Mouse (Mus musculus): ENCODE results near the gene Cmtm8. TPM values are rescaled to one million over a fixed set of nuclear protein-coding genes. Genes with fewer than 3 reads are reported as not detected.

Gene Cmtm8
- polyA plus RNA-seq, 1 experiment from 2014 or later = 62.3 TPM

DNA sequence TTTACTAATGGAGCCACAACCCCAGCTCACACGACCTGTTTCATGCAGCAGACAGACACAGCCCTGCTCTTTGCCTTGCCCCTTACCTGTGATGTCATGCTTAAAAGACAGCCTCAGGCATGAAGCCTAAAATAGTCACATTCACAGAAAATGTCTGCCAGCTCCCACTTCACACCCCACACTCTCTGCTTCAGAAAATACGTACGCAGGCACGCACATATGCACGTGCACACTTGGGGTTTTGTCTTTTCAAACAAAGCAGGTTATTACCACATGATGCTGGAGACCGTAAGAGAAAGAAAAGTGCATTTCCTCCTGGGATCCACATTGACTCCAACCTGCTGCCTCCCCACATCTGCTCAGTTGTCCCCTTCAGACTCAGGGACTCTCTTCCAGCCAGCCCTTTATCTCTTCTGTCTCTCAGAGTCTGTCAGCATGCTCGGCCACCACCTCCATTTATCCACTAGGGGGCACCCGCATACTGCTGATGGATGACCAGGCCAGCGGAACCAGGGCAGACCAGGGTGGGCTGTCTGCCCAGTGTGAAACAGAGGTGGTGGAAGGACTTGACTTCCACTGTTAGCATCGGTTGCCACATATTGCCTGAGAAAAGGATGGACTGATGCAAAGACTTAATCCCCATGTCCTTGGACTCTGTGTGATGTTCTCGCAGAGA is 46.5 kb downstream of the Cmtm8 start:
- 50% methylated on average over 11 of the region's 11 CpGs for WGBS (ENCODE audit: insufficient replicate concordance)
- Histone ChIP-seq H3K4me1 (ENCODE audit: control insufficient read depth, low read depth, low read length) (no peaks in the 10 kb centered on the region), H3K27me3 (ENCODE audit: control insufficient read depth, insufficient read depth, low read depth, low read length) (no peaks in the 10 kb centered on the region), H3K4me3 (ENCODE audit: low read depth, low read length) (no peak overlapping the region), H3K9ac (ENCODE audit: low read depth, low read length) (no peak overlapping the region), H3K36me3 (ENCODE audit: control insufficient read depth, insufficient read depth) (no peaks in the 10 kb centered on the region), H3K27ac (ENCODE audit: low read length) (no peak overlapping the region), H3K4me2 (ENCODE audit: low read depth, low read length) (no peak overlapping the region), H3K9me3 (replicated peaks; ENCODE audit: control insufficient read depth, low read length) (no peaks in the 10 kb centered on the region)
- peak; percentile 53 for ATAC-seq (ENCODE audit: low read depth)

DNA sequence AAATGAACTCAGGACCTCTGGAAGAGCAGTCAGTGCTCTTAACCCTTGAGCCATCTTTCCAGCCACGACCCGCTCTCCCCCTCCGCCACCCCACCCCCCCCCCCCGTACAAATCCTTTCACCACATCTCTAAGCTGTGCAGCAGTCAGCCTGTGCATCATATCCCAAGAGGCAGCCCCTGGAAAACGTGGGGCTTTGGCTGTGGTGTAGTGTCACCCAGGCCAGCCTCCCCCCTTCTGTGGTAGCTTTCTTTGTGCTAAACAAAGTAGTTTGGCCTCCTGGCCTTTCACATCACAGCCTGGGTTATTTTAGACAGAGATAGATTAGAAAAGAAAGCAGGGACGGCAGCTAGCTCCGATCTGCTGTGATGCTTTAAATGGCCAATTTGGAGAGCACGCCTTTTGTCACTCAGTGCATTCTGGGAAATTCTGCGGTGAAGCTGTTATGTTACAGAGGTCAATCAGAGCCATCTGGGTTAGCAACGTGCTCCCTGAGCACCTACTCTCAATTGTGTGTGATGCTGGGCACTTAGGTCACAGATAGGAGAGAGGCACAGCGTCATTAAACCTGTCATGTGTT is 47.4 kb downstream of the Cmtm8 start:
- H3K27ac ChIP-seq (ENCODE audit: low read length) = no peak overlapping the region
- H3K9me3 ChIP-seq (replicated peaks; ENCODE audit: control insufficient read depth, low read length) = no peaks in the 10 kb centered on the region
- H3K4me3 ChIP-seq (ENCODE audit: low read depth, low read length) = no peak overlapping the region
- H3K4me2 ChIP-seq (ENCODE audit: low read depth, low read length) = no peak overlapping the region
- no peaks in the 10 kb centered on the region for H3K36me3 ChIP-seq (ENCODE audit: control insufficient read depth, insufficient read depth)
- H3K27me3 ChIP-seq (ENCODE audit: control insufficient read depth, insufficient read depth, low read depth, low read length) = no peaks in the 10 kb centered on the region
- H3K9ac ChIP-seq (ENCODE audit: low read depth, low read length) = no peak overlapping the region
- WGBS (ENCODE audit: insufficient replicate concordance) = 61% methylated on average over 11 of the region's 11 CpGs
- no peaks in the 10 kb centered on the region for H3K4me1 ChIP-seq (ENCODE audit: control insufficient read depth, low read depth, low read length)
- no peak for ATAC-seq (ENCODE audit: low read depth)

DNA sequence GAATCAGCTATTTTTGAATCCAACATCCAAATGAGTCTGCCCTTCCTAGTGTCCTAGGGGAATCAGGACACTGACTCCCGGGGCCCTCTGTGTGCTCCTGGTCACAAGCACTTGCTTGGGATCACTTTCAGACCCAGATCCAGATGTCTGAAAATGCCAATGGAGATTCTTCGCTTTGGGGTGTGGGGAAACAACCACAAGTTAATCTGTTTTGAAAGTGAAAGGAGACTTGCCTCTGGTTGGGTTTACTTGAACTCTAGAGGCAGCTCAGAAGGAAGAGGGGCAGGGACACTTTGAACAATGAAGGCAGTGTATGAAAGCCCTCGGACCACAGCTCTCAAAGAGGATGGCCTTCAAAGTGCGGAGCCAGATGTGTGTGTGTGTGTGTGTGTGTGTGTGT is 49.5 kb downstream of the Cmtm8 start:
- no peaks in the 10 kb centered on the region for H3K9me3 ChIP-seq (replicated peaks; ENCODE audit: control insufficient read depth, low read length)
- H3K27me3 ChIP-seq (ENCODE audit: control insufficient read depth, insufficient read depth, low read depth, low read length) = no peaks in the 10 kb centered on the region
- no peak for ATAC-seq (ENCODE audit: low read depth)
- H3K4me2 ChIP-seq (ENCODE audit: low read depth, low read length) = no peak overlapping the region
- H3K27ac ChIP-seq (ENCODE audit: low read length) = no peak overlapping the region
- no peak overlapping the region for H3K4me3 ChIP-seq (ENCODE audit: low read depth, low read length)
- H3K36me3 ChIP-seq (ENCODE audit: control insufficient read depth, insufficient read depth) = no peaks in the 10 kb centered on the region
- H3K4me1 ChIP-seq (ENCODE audit: control insufficient read depth, low read depth, low read length) = no peaks in the 10 kb centered on the region
- no peak overlapping the region for H3K9ac ChIP-seq (ENCODE audit: low read depth, low read length)
- WGBS (ENCODE audit: insufficient replicate concordance) = 51% methylated on average over 4 of the region's 4 CpGs

DNA sequence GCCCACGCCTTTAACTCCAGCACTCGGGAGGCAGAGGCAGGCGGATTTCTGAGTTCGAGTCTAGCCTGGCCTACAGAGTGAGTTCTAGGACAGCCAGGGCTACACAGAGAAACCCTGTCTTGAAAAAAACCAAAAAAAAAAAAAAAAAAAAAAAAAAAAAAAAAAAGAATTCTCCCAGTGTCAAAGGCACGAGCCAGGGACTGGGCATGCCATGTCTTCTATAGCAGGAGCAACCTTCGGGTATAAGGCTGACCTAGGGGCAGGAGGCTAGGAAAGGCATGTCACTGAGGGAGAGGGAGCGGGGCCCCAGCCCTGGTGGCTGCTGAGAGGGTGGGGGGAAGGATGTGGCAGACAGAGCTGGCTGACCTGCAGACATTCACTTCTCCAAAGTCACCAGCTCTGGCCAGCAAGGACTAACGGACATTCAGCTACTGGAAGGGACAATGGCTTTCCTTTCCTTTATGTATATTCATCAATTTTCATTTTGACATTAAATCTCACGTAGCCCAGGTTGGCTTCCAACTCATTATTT is 50.1 kb downstream of the Cmtm8 start:
- Histone ChIP-seq H3K9ac (ENCODE audit: low read depth, low read length) (no peak overlapping the region), H3K9me3 (replicated peaks; ENCODE audit: control insufficient read depth, low read length) (no peaks in the 10 kb centered on the region), H3K4me1 (ENCODE audit: control insufficient read depth, low read depth, low read length) (no peaks in the 10 kb centered on the region), H3K27ac (ENCODE audit: low read length) (no peak overlapping the region), H3K36me3 (ENCODE audit: control insufficient read depth, insufficient read depth) (no peaks in the 10 kb centered on the region), H3K27me3 (ENCODE audit: control insufficient read depth, insufficient read depth, low read depth, low read length) (no peaks in the 10 kb centered on the region), H3K4me2 (ENCODE audit: low read depth, low read length) (no peak overlapping the region), H3K4me3 (ENCODE audit: low read depth, low read length) (no peak overlapping the region)
- 41% methylated on average over 9 of the region's 9 CpGs for WGBS (ENCODE audit: insufficient replicate concordance)
- ATAC-seq (ENCODE audit: low read depth) = no peak

DNA sequence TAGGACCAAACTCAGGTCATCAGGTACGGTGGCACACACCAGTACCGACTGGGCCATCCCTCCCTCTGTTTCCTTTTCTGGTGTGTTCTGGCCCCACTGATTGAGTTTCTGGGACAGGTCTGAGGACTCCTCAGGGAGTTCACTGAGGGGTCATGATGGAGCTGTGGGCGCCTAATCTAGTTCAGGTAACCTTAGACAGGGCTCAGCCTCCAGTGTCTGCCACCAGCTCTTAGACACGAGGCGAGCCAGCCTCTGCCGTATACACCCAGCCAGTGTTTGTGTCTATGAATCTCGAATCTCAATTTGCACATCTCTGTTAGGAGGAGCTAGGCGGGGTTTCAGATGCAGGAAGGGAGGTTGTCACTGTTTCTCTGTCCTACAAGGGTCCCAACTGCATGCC is 54.0 kb downstream of the Cmtm8 start:
- H3K27ac ChIP-seq (ENCODE audit: low read length) = no peak overlapping the region
- H3K9ac ChIP-seq (ENCODE audit: low read depth, low read length) = no peak overlapping the region
- no peak overlapping the region for H3K4me3 ChIP-seq (ENCODE audit: low read depth, low read length)
- peaks cover 3% of the 10 kb centered on the region for H3K4me1 ChIP-seq (ENCODE audit: control insufficient read depth, low read depth, low read length)
- no peaks in the 10 kb centered on the region for H3K27me3 ChIP-seq (ENCODE audit: control insufficient read depth, insufficient read depth, low read depth, low read length)
- H3K4me2 ChIP-seq (ENCODE audit: low read depth, low read length) = no peak overlapping the region
- 59% methylated on average over 8 of the region's 8 CpGs for WGBS (ENCODE audit: insufficient replicate concordance)
- H3K36me3 ChIP-seq (ENCODE audit: control insufficient read depth, insufficient read depth) = no peaks in the 10 kb centered on the region
- no peak for ATAC-seq (ENCODE audit: low read depth)
- H3K9me3 ChIP-seq (replicated peaks; ENCODE audit: control insufficient read depth, low read length) = no peaks in the 10 kb centered on the region

DNA sequence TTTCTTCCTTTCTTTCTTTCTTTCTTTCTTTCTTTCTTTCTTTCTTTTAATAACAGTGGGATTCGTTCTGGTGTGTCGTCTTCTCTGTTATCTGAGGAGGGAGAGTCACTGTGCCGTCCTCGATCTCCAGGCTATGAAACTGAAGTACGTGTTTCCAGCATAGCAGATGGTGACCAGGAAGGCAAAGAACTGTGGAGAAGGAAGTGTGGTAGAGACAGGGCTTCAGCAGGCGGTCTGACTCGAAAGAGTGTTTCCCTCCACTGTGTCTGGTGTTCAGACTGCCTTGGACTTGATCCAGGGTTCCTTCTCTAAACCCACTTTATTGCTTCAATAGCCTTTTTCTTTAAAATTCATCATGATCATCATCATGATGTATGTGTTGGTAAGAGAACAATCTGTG is 54.4 kb downstream of the Cmtm8 start:
- H3K27me3 ChIP-seq (ENCODE audit: control insufficient read depth, insufficient read depth, low read depth, low read length) = no peaks in the 10 kb centered on the region
- no peak overlapping the region for H3K27ac ChIP-seq (ENCODE audit: low read length)
- H3K4me2 ChIP-seq (ENCODE audit: low read depth, low read length) = no peak overlapping the region
- no peaks in the 10 kb centered on the region for H3K36me3 ChIP-seq (ENCODE audit: control insufficient read depth, insufficient read depth)
- peaks cover 3% of the 10 kb centered on the region for H3K4me1 ChIP-seq (ENCODE audit: control insufficient read depth, low read depth, low read length)
- ATAC-seq (ENCODE audit: low read depth) = no peak
- no peak overlapping the region for H3K4me3 ChIP-seq (ENCODE audit: low read depth, low read length)
- H3K9ac ChIP-seq (ENCODE audit: low read depth, low read length) = no peak overlapping the region
- no peaks in the 10 kb centered on the region for H3K9me3 ChIP-seq (replicated peaks; ENCODE audit: control insufficient read depth, low read length)
- 20% methylated on average over 7 of the region's 7 CpGs for WGBS (ENCODE audit: insufficient replicate concordance)

DNA sequence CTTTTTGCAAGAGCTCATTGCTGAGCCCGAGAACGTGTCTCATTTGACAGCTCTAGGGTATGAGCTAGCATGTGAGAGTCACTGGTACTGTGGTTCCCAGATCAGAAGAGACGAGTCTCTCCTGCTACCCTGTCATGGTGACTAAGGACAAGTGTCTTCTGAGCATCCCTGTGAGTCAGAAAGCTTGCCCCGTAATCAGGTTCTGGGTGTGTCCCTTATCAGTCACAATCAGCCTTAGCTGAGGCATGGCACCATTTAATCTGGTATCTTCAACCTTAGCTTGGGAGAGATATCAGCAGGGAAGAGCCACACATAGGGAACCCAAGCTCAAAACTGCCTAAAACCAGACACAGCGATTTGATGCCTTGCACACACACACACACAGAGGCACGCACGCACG is 55.3 kb downstream of the Cmtm8 start:
- ATAC-seq (ENCODE audit: low read depth) = no peak
- no peak overlapping the region for H3K4me2 ChIP-seq (ENCODE audit: low read depth, low read length)
- no peak overlapping the region for H3K27ac ChIP-seq (ENCODE audit: low read length)
- WGBS (ENCODE audit: insufficient replicate concordance) = 39% methylated on average over 8 of the region's 8 CpGs
- no peaks in the 10 kb centered on the region for H3K9me3 ChIP-seq (replicated peaks; ENCODE audit: control insufficient read depth, low read length)
- no peak overlapping the region for H3K9ac ChIP-seq (ENCODE audit: low read depth, low read length)
- H3K4me3 ChIP-seq (ENCODE audit: low read depth, low read length) = no peak overlapping the region
- no peaks in the 10 kb centered on the region for H3K27me3 ChIP-seq (ENCODE audit: control insufficient read depth, insufficient read depth, low read depth, low read length)
- H3K4me1 ChIP-seq (ENCODE audit: control insufficient read depth, low read depth, low read length) = peaks cover 3% of the 10 kb centered on the region
- H3K36me3 ChIP-seq (ENCODE audit: control insufficient read depth, insufficient read depth) = no peaks in the 10 kb centered on the region

DNA sequence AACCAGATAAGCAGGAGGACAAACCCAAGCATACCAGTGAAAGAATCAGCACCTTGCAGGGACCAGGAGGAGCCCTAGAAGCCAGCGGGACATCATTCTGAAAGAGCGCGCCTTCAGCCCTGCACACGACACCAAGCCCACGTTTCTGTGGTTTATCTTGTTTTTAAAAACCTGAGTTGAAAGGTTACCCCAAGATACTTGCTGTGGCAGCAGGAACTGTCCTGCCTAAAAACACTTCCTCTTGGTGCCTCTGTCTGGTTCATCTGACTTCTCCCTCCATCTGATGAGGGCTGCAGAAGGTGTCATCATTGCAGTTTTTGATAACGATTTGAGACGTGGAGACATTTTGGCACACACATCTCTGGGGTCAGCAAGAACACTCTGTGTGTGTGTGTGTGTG is 56.2 kb downstream of the Cmtm8 start:
- no peak overlapping the region for H3K4me3 ChIP-seq (ENCODE audit: low read depth, low read length)
- 17% methylated on average over 7 of the region's 7 CpGs for whole genome bisulfite sequencing (ENCODE audit: insufficient replicate concordance)
- H3K9me3 ChIP-seq (replicated peaks; ENCODE audit: control insufficient read depth, low read length) = no peaks in the 10 kb centered on the region
- no peaks in the 10 kb centered on the region for H3K27me3 ChIP-seq (ENCODE audit: control insufficient read depth, insufficient read depth, low read depth, low read length)
- no peak for ATAC-seq (ENCODE audit: low read depth)
- peak overlapping the region; percentile 60 for H3K27ac ChIP-seq (ENCODE audit: low read length)
- no peaks in the 10 kb centered on the region for H3K36me3 ChIP-seq (ENCODE audit: control insufficient read depth, insufficient read depth)
- no peak overlapping the region for H3K4me2 ChIP-seq (ENCODE audit: low read depth, low read length)
- H3K9ac ChIP-seq (ENCODE audit: low read depth, low read length) = no peak overlapping the region
- H3K4me1 ChIP-seq (ENCODE audit: control insufficient read depth, low read depth, low read length) = peaks cover 3% of the 10 kb centered on the region

DNA sequence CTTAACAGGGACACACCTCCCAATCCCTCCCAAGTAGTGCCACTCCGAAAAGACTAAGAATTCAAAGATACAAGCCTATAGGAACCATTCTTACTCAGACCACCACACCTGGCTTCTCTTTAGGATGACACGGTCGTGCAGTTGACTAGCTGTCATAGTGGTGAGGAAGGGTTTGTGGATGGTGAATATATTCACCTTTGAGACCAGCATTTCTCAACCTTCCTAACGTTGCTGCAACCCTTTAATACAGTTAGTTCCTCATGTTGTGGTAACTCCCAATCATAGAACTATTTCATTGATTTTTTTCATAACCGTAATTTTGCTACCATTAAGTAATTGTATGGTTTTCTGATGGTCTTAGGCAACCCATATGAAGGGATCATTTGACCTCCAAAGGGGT is 56.8 kb downstream of the Cmtm8 start:
- no peaks in the 10 kb centered on the region for H3K36me3 ChIP-seq (ENCODE audit: control insufficient read depth, insufficient read depth)
- ATAC-seq (ENCODE audit: low read depth) = no peak
- H3K4me1 ChIP-seq (ENCODE audit: control insufficient read depth, low read depth, low read length) = peaks cover 3% of the 10 kb centered on the region
- WGBS (ENCODE audit: insufficient replicate concordance) = 59% methylated on average over 5 of the region's 5 CpGs
- no peak overlapping the region for H3K4me2 ChIP-seq (ENCODE audit: low read depth, low read length)
- H3K27ac ChIP-seq (ENCODE audit: low read length) = peak overlapping the region; percentile 60
- no peak overlapping the region for H3K9ac ChIP-seq (ENCODE audit: low read depth, low read length)
- H3K4me3 ChIP-seq (ENCODE audit: low read depth, low read length) = no peak overlapping the region
- H3K27me3 ChIP-seq (ENCODE audit: control insufficient read depth, insufficient read depth, low read depth, low read length) = no peaks in the 10 kb centered on the region
- no peaks in the 10 kb centered on the region for H3K9me3 ChIP-seq (replicated peaks; ENCODE audit: control insufficient read depth, low read length)
